Mouse (Mus musculus) adrenal gland, adult 10 weeks (tissue): Measurements from ENCODE around the gene Cnpy4. TPM values are rescaled to one million over a fixed set of nuclear protein-coding genes. Genes with fewer than 3 reads are reported as not detected.

Source experiments
- polyA plus RNA-seq: library from polyadenylated mRNA; stranded (reverse); fragments of 350-450 nt; fragmentation: Illumina TruSeq; extraction: RNeasy Lipid Tissue Mini Kit (QIAGEN cat#74804); gene quantifications from one replicate; pipeline ENCODE4 v1.2.3, GENCODE M21; 2014; ENCODE audit warnings: low read depth, low replicate concordance

Cnpy4 gene
- polyA plus RNA-seq: 15.5 TPM

GRCm38 (mm10) chr5:138186950-138187638 lies at the start of gene Cnpy4, which contains the start of gene Taf6:
TSS of gene Cnpy4 (plus strand) at chr5:138187485.
TSS of gene Taf6 (minus strand) at chr5:138187451.

DNA sequence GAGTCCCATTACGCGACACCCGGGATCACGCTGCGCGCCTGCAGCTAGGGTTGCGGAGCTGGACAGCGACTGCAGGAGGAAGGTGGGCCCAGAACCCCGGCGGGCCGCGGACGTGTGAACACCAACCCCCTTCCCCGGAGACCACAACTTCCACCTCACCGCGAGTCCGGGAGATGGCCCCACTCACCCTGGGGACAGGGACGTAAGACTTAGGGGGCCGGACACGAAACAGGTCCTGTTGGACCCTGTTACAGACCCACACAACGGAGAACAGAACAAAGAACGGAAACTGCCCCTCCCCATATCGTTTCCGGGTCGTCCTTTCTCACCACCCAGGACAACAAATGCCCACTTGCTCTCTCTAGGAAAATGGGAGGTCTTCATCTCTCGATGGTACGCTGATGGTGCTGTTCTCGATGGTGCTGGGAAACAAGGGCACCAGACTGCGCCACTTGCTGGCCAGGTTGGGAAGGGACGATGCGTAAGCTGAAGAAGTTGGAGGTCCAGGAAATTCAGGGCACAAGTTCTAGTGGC lies 31.8 kb upstream of the Cnpy4 start, which contains the start of gene Zfp113:
Gene Zfp113, minus strand, starts transcription at position 302 of the 534 bp plus-strand sequence.

DNA sequence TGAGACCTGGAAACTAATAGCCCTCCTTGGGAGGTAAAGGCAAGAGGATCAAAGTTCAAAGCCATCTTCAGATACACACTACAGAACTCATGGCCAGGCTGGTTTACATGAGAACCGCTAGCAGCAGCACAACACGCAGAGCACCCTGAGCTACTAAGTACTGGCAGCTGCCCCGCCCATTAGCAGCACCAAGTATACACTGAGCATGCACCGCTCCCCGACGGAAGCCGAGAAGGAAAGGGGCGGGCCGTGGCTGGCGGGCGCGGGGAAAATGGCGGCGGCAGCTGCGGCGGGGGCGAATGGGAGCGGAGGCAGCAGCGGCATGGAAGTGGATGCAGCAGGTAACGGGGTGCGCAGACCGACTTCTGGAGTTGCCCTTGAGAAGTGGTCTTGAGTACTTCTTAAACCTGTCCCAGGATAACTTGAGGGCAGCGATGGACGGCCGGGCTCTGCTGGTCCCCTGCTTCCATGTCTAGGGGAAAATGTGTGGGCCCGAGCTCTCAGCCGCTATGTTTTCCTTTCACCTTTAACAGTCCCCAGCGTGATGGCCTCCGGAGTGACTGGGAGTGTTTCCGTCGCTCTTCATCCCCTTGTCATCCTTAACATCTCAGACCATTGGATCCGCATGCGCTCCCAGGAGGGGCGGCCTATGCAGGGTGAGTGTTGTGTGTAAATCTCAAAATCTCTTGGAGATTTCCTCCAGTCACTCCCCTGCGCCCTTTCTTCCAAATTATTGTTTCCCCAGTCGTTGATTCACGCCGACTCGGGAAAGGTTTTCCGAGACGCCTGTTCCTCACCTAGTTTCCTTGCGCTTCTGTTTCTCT lies 26.2 kb upstream of the Cnpy4 start, which contains the start of gene Cops6:
Gene Cops6, plus strand, starts transcription at position 230 of the 824 bp plus-strand sequence.

DNA sequence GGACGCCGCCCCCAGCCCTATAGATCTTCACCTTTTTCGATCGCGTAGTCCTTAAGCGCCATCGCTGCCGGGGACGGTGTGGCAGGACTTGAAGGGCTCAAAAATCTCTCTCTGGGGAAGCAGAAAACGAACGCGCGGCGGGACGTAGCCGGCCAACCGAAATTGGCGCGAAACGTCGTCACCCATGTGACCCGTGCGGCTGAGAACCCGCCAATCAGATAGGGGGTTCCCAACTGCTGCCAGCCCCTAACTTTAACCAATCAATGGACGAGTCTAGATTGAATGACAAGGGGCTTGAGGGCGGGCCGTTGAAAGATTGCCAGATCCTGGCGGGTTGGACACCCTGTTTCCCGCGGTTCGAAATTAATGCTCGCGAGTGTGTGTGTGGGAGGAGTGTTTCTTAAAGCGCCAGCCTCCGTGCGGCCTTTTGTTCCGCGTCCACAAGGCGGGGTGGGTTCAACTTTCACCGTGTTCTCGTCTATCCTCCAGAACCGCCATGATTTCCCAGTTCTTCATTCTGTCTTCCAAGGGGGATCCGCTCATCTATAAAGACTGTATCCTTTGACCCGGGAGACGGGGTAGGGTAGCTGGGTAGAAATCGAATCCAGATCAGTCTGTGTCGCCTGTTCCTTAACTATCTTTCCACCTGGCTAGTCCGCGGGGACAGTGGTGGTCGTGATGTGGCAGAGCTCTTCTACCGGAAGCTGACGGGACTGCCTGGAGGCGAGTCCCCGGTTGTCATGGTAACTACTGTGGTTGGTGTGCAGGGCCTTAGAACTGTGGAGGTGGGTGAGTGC lies 15.4 kb upstream of the Cnpy4 start, which contains the start of the genes Ap4m1 and Mcm7:
Gene Ap4m1, plus strand, starts transcription at position 308 of the 797 bp plus-strand sequence.
Gene Mcm7, minus strand, starts transcription at position 728 of the 797 bp plus-strand sequence.

DNA sequence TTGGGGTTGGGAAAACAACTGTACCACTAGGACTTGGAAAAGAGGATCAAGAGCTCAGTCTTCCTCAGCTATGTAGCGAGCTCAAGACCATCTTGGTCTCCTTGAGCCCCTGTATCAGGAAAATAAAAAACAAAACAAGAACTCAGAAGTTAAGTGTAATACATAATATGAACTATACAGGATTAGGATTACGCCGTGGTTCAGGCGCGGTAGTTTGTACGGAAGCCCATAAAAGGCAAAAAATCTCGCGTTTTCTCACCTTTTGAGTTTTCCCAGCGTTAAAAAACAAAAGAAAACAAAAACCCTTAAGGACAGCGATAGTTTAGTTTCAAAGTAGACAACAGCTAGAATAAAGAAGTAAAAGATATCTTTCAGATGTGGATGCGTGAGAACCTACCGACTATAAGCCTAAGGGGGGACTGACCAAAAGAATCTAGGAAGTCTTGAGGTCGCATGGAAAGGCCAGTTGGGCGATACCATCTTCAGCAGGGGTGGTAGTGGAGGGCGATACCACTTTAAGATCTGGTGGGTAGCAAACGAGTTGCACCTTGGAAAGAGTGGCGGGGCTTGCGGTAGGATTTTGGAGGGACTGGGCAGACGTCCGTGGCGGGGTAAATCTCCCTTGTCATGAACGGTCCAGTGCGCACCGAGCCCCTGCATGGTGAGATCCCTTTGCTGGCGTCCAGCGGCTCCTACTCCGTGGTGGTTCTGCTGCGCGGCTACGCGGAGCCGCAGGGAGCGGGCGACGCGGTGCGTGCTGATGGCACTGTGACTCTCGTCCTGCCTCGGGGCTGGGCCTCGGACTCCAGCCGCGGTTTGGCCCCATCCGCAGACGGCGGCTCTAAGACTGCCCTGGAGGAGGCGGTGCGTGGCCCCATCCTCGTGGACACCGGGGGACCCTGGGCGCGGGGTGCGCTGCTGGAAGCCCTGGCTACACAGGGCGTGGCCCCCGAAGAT lies 6.8 kb downstream of the Cnpy4 start, which contains the start of gene Mblac1:
Gene Mblac1, plus strand, starts transcription at position 544 of the 957 bp plus-strand sequence.

GRCm38 (mm10) chr5:138225700-138226099 lies 38.4 kb downstream of the Cnpy4 start, which contains the start of gene Nxpe5:
TSS of gene Nxpe5 (plus strand) at chr5:138225898.

Other genes with a start within 250 kb of the Cnpy4 start
- gene Gjc3, start 224.4 kb upstream of the Cnpy4 start, polyA plus RNA-seq: 0.64 TPM
- not detected for gene Azgp1, start 206.0 kb upstream of the Cnpy4 start, polyA plus RNA-seq
- not detected for gene Smok3a, start 166.2 kb upstream of the Cnpy4 start, polyA plus RNA-seq
- not detected for gene Smok3b, start 166.1 kb upstream of the Cnpy4 start, polyA plus RNA-seq
- gene Smok3c, start 134.3 kb upstream of the Cnpy4 start, polyA plus RNA-seq: not detected
- 48.4 TPM for gene Zkscan1, start 102.4 kb upstream of the Cnpy4 start, polyA plus RNA-seq
- gene Zscan21, start 70.6 kb upstream of the Cnpy4 start, polyA plus RNA-seq: 13.8 TPM
- 14.7 TPM for gene Zfp113, start 31.7 kb upstream of the Cnpy4 start, polyA plus RNA-seq
- gene Cops6, start 26.4 kb upstream of the Cnpy4 start, polyA plus RNA-seq: 94.6 TPM
- 3.0 TPM for gene Ap4m1, start 15.5 kb upstream of the Cnpy4 start, polyA plus RNA-seq
- gene Mcm7, start 15.1 kb upstream of the Cnpy4 start, polyA plus RNA-seq: 12.5 TPM
- 4.4 TPM for gene Taf6, start within 50 bp of the Cnpy4 start, polyA plus RNA-seq
- 0.47 TPM for gene Mblac1, start 6.8 kb downstream of the Cnpy4 start, polyA plus RNA-seq
- gene Nxpe5, start 38.4 kb downstream of the Cnpy4 start, polyA plus RNA-seq: not detected
- 1.3 TPM for gene Lamtor4, start 68.0 kb downstream of the Cnpy4 start, polyA plus RNA-seq
- 1.9 TPM for gene BC037034, start 76.5 kb downstream of the Cnpy4 start, polyA plus RNA-seq
- gene Gal3st4, start 85.4 kb downstream of the Cnpy4 start, polyA plus RNA-seq: not detected
- not detected for gene Gm43720, start 92.5 kb downstream of the Cnpy4 start, polyA plus RNA-seq
- 0.23 TPM for gene Gpc2, start 92.5 kb downstream of the Cnpy4 start, polyA plus RNA-seq
- not detected for gene Stag3, start 92.8 kb downstream of the Cnpy4 start, polyA plus RNA-seq
- not detected for gene Pvrig, start 154.5 kb downstream of the Cnpy4 start, polyA plus RNA-seq